Mouse (Mus musculus): ENCODE data around the gene Xntrpc. TPM values are rescaled to one million over a fixed set of nuclear protein-coding genes. Genes with fewer than 3 reads are reported as not detected.

Xntrpc gene
- polyA plus RNA-seq, 1 experiment from 2014 or later, result 0.30 TPM

GRCm38 (mm10) chr7:102106700-102107141, 41.2 kb downstream of the Xntrpc start:
- Histone ChIP-seq H3K27me3 (0 out of 2 replicates have a peak, but pooled peaks cover 6% of the 10 kb centered on the region), H3K4me3 (replicated peaks) (peak overlapping the region; percentile 32; the same call in 1 of the 2 replicates), H3K36me3 (replicated peaks) (no peaks in the 10 kb centered on the region), H3K9ac (0 out of 2 replicates have a peak overlapping the region, but pooled peaks have one; percentile 11), H3K4me2 (peak overlapping the region; percentile 59), H3K4me1 (replicated peaks) (peaks cover 28% of the 10 kb centered on the region), H3K9me3 (replicated peaks) (no peaks in the 10 kb centered on the region), H3K27ac (replicated peaks) (no peak overlapping the region)
- no peak for ATAC-seq (ENCODE audit: insufficient read depth)
- 17% methylated on average over 23 of the region's 23 CpGs for WGBS (ENCODE audit: insufficient replicate concordance)

GRCm38 (mm10) chr7:102108206-102108605, 42.7 kb downstream of the Xntrpc start:
- WGBS (ENCODE audit: insufficient replicate concordance), result 51% methylated on average over 1 of the region's 1 CpGs
- Histone ChIP-seq H3K27ac (replicated peaks) (no peak overlapping the region), H3K4me2 (no peak overlapping the region)

GRCm38 (mm10) chr7:102109171-102109570, 43.7 kb downstream of the Xntrpc start, which contains the start of gene Art5:
Gene Art5 (minus strand): TSS chr7:102109489.
- 0 out of 2 replicates have a peak, but pooled peaks cover 6% of the 10 kb centered on the region for H3K27me3 ChIP-seq
- no peaks in the 10 kb centered on the region for H3K36me3 ChIP-seq (replicated peaks)
- no peak within 1 kb of the TSS for H3K4me2 ChIP-seq
- WGBS (ENCODE audit: insufficient replicate concordance), result 72% methylated on average over 7 of the region's 7 CpGs
- peaks cover 9% of the 10 kb centered on the region for H3K4me1 ChIP-seq (replicated peaks)
- H3K4me3 ChIP-seq (replicated peaks), result no peak within 1 kb of the TSS
- H3K9ac ChIP-seq, result no peak within 1 kb of the TSS
- no peak within 1 kb of the TSS for H3K27ac ChIP-seq (replicated peaks)
- no peaks in the 10 kb centered on the region for H3K9me3 ChIP-seq (replicated peaks)
- ATAC-seq (ENCODE audit: insufficient read depth), result no peak

More at GRCm38 (mm10) chr7:102108206-102108605, 42.7 kb downstream of the Xntrpc start:
- Histone ChIP-seq H3K9me3 (replicated peaks) (no peaks in the 10 kb centered on the region), H3K9ac (no peak overlapping the region), H3K27me3 (0 out of 2 replicates have a peak, but pooled peaks cover 6% of the 10 kb centered on the region), H3K4me1 (replicated peaks) (peaks cover 15% of the 10 kb centered on the region), H3K4me3 (replicated peaks) (no peak overlapping the region), H3K36me3 (replicated peaks) (no peaks in the 10 kb centered on the region)
- ATAC-seq (ENCODE audit: insufficient read depth), result no peak

GRCm38 (mm10) chr7:102109746-102110145, 44.2 kb downstream of the Xntrpc start:
- H3K4me1 ChIP-seq (replicated peaks), result peaks cover 6% of the 10 kb centered on the region; the same call in 1 of the 2 replicates

GRCm38 (mm10) chr7:102113151-102113729, 47.7 kb downstream of the Xntrpc start:
- Histone ChIP-seq H3K36me3 (replicated peaks) (0 out of 2 replicates have a peak, but pooled peaks cover 2% of the 10 kb centered on the region), H3K27ac (replicated peaks) (no peak overlapping the region), H3K27me3 (no peaks in the 10 kb centered on the region), H3K4me2 (no peak overlapping the region), H3K9me3 (replicated peaks) (no peaks in the 10 kb centered on the region), H3K4me1 (replicated peaks) (no peaks in the 10 kb centered on the region), H3K9ac (no peak overlapping the region), H3K4me3 (replicated peaks) (no peak overlapping the region)
- ATAC-seq (ENCODE audit: insufficient read depth), result no peak
- WGBS (ENCODE audit: insufficient replicate concordance), result 68% methylated on average over 45 of the region's 45 CpGs

More at GRCm38 (mm10) chr7:102109746-102110145, 44.2 kb downstream of the Xntrpc start:
- H3K9me3 ChIP-seq (replicated peaks), result no peaks in the 10 kb centered on the region
- no peak overlapping the region for H3K4me2 ChIP-seq
- 52% methylated on average over 4 of the region's 4 CpGs for WGBS (ENCODE audit: insufficient replicate concordance)
- no peak for ATAC-seq (ENCODE audit: insufficient read depth)
- no peak overlapping the region for H3K27ac ChIP-seq (replicated peaks)
- no peak overlapping the region for H3K9ac ChIP-seq
- H3K27me3 ChIP-seq, result 0 out of 2 replicates have a peak, but pooled peaks cover 6% of the 10 kb centered on the region
- H3K36me3 ChIP-seq (replicated peaks), result no peaks in the 10 kb centered on the region
- no peak overlapping the region for H3K4me3 ChIP-seq (replicated peaks)

- ATAC-seq (ENCODE audit: insufficient read depth), result no peak
- H3K27me3 ChIP-seq, result no peaks in the 10 kb centered on the region
Observed at GRCm38 (mm10) chr7:102116579-102117331, 51.2 kb downstream of the Xntrpc start, which contains the start of gene Chrna10. Gene Chrna10 (minus strand): TSS chr7:102116828.

GRCm38 (mm10) chr7:102117382-102117781, 51.9 kb downstream of the Xntrpc start:
- 69% methylated on average over 6 of the region's 6 CpGs for WGBS (ENCODE audit: insufficient replicate concordance)
- H3K27ac ChIP-seq (replicated peaks), result no peak overlapping the region

More at GRCm38 (mm10) chr7:102116579-102117331, 51.2 kb downstream of the Xntrpc start, which contains the start of gene Chrna10:
- H3K4me3 ChIP-seq (replicated peaks), result no peak within 1 kb of the TSS
- H3K4me2 ChIP-seq, result no peak within 1 kb of the TSS
- peaks cover 37% of the 10 kb centered on the region for H3K36me3 ChIP-seq (replicated peaks)
- H3K27ac ChIP-seq (replicated peaks), result no peak within 1 kb of the TSS
- 43% methylated on average over 7 of the region's 7 CpGs for WGBS (ENCODE audit: insufficient replicate concordance)
- H3K9ac ChIP-seq, result no peak within 1 kb of the TSS
- H3K4me1 ChIP-seq (replicated peaks), result no peaks in the 10 kb centered on the region
- H3K9me3 ChIP-seq (replicated peaks), result no peaks in the 10 kb centered on the region

GRCm38 (mm10) chr7:102120326-102120725, 54.8 kb downstream of the Xntrpc start:
- H3K9me3 ChIP-seq (replicated peaks), result no peaks in the 10 kb centered on the region
- H3K9ac ChIP-seq, result no peak overlapping the region
- H3K27me3 ChIP-seq, result no peaks in the 10 kb centered on the region
- no peak overlapping the region for H3K4me2 ChIP-seq
- H3K4me3 ChIP-seq (replicated peaks), result no peak overlapping the region
- no peaks in the 10 kb centered on the region for H3K4me1 ChIP-seq (replicated peaks)
- H3K27ac ChIP-seq (replicated peaks), result no peak overlapping the region
- peaks cover 73% of the 10 kb centered on the region for H3K36me3 ChIP-seq (replicated peaks)
- WGBS (ENCODE audit: insufficient replicate concordance), result 90% methylated on average over 10 of the region's 10 CpGs
- ATAC-seq (ENCODE audit: insufficient read depth), result no peak

More at GRCm38 (mm10) chr7:102117382-102117781, 51.9 kb downstream of the Xntrpc start:
- Histone ChIP-seq H3K4me3 (replicated peaks) (no peak overlapping the region), H3K4me2 (no peak overlapping the region), H3K4me1 (replicated peaks) (no peaks in the 10 kb centered on the region), H3K27me3 (no peaks in the 10 kb centered on the region), H3K36me3 (replicated peaks) (peaks cover 43% of the 10 kb centered on the region), H3K9me3 (replicated peaks) (no peaks in the 10 kb centered on the region), H3K9ac (no peak overlapping the region)
- no peak for ATAC-seq (ENCODE audit: insufficient read depth)

- WGBS (ENCODE audit: insufficient replicate concordance), result 86% methylated on average over 4 of the region's 4 CpGs
- no peak overlapping the region for H3K4me3 ChIP-seq (replicated peaks)
- H3K27ac ChIP-seq (replicated peaks), result no peak overlapping the region
- H3K27me3 ChIP-seq, result no peaks in the 10 kb centered on the region
- no peaks in the 10 kb centered on the region for H3K4me1 ChIP-seq (replicated peaks)
- no peak overlapping the region for H3K9ac ChIP-seq
- peaks cover 86% of the 10 kb centered on the region for H3K36me3 ChIP-seq (replicated peaks)
- no peak overlapping the region for H3K4me2 ChIP-seq
- ATAC-seq (ENCODE audit: insufficient read depth), result no peak
- H3K9me3 ChIP-seq (replicated peaks), result no peaks in the 10 kb centered on the region
Observed at GRCm38 (mm10) chr7:102132395-102132794, 66.9 kb downstream of the Xntrpc start.

- WGBS (ENCODE audit: insufficient replicate concordance), result 63% methylated on average over 1 of the region's 1 CpGs
Observed at GRCm38 (mm10) chr7:102137464-102137863, 72.0 kb downstream of the Xntrpc start.

GRCm38 (mm10) chr7:102137898-102138297, 72.4 kb downstream of the Xntrpc start:
- Histone ChIP-seq H3K36me3 (replicated peaks) (peaks cover 86% of the 10 kb centered on the region), H3K9ac (no peak overlapping the region), H3K9me3 (replicated peaks) (no peaks in the 10 kb centered on the region), H3K4me2 (no peak overlapping the region), H3K4me3 (replicated peaks) (no peak overlapping the region), H3K4me1 (replicated peaks) (no peaks in the 10 kb centered on the region), H3K27me3 (no peaks in the 10 kb centered on the region), H3K27ac (replicated peaks) (no peak overlapping the region)
- no peak for ATAC-seq (ENCODE audit: insufficient read depth)
- 91% methylated on average over 5 of the region's 5 CpGs for WGBS (ENCODE audit: insufficient replicate concordance)

More at GRCm38 (mm10) chr7:102137464-102137863, 72.0 kb downstream of the Xntrpc start:
- Histone ChIP-seq H3K4me2 (no peak overlapping the region), H3K9me3 (replicated peaks) (no peaks in the 10 kb centered on the region), H3K36me3 (replicated peaks) (peaks cover 88% of the 10 kb centered on the region), H3K9ac (no peak overlapping the region), H3K27me3 (no peaks in the 10 kb centered on the region), H3K4me3 (replicated peaks) (no peak overlapping the region), H3K4me1 (replicated peaks) (no peaks in the 10 kb centered on the region), H3K27ac (replicated peaks) (no peak overlapping the region)
- ATAC-seq (ENCODE audit: insufficient read depth), result no peak

Measured in liver, embryonic 15.5 days (tissue).